Mouse (Mus musculus): ENCODE measurements around the gene 9130409I23Rik. TPM values are rescaled to one million over a fixed set of nuclear protein-coding genes. Genes with fewer than 3 reads are reported as not detected.

9130409I23Rik gene
- polyA plus RNA-seq, 1 experiment from 2014 or later = not detected

- H3K4me1 ChIP-seq (ENCODE audit: control insufficient read depth, insufficient read depth, low read length) = no peaks in the 10 kb centered on the region
- no peak overlapping the region for H3K4me2 ChIP-seq (ENCODE audit: low read length)
- H3K9ac ChIP-seq (ENCODE audit: low read depth, low read length) = no peak overlapping the region
- H3K4me3 ChIP-seq (ENCODE audit: low read depth, low read length) = no peak overlapping the region
- ATAC-seq = no peak
- no peaks in the 10 kb centered on the region for H3K36me3 ChIP-seq (ENCODE audit: control insufficient read depth, insufficient read depth, low read length)
- H3K27ac ChIP-seq (ENCODE audit: low read length) = no peak overlapping the region
- H3K9me3 ChIP-seq (replicated peaks; ENCODE audit: control insufficient read depth, low read length, poor library complexity, severe bottlenecking) = no peaks in the 10 kb centered on the region
- H3K27me3 ChIP-seq (ENCODE audit: control insufficient read depth, insufficient read depth, low read depth, low read length) = no peaks in the 10 kb centered on the region
These were observed 1.7 kb upstream of the 9130409I23Rik start for GRCm38 (mm10) chr1:181049328-181049842.

GRCm38 (mm10) chr1:181052898-181053297 is 1.9 kb downstream of the 9130409I23Rik start:
- Histone ChIP-seq H3K9me3 (replicated peaks; ENCODE audit: control insufficient read depth, low read length, poor library complexity, severe bottlenecking) (no peaks in the 10 kb centered on the region), H3K4me2 (ENCODE audit: low read length) (no peak overlapping the region), H3K36me3 (ENCODE audit: control insufficient read depth, insufficient read depth, low read length) (no peaks in the 10 kb centered on the region), H3K9ac (ENCODE audit: low read depth, low read length) (no peak overlapping the region), H3K27ac (ENCODE audit: low read length) (no peak overlapping the region), H3K27me3 (ENCODE audit: control insufficient read depth, insufficient read depth, low read depth, low read length) (no peaks in the 10 kb centered on the region), H3K4me3 (ENCODE audit: low read depth, low read length) (no peak overlapping the region), H3K4me1 (ENCODE audit: control insufficient read depth, insufficient read depth, low read length) (no peaks in the 10 kb centered on the region)
- ATAC-seq = no peak
- WGBS = 83% methylated on average over 4 of the region's 4 CpGs

GRCm38 (mm10) chr1:181061784-181062485 is 10.9 kb downstream of the 9130409I23Rik start:
- WGBS = 65% methylated on average over 3 of the region's 3 CpGs
- Histone ChIP-seq H3K4me3 (ENCODE audit: low read depth, low read length) (no peak overlapping the region), H3K9ac (ENCODE audit: low read depth, low read length) (no peak overlapping the region), H3K36me3 (ENCODE audit: control insufficient read depth, insufficient read depth, low read length) (no peaks in the 10 kb centered on the region), H3K4me1 (ENCODE audit: control insufficient read depth, insufficient read depth, low read length) (no peaks in the 10 kb centered on the region), H3K4me2 (ENCODE audit: low read length) (no peak overlapping the region), H3K9me3 (replicated peaks; ENCODE audit: control insufficient read depth, low read length, poor library complexity, severe bottlenecking) (no peaks in the 10 kb centered on the region), H3K27ac (ENCODE audit: low read length) (no peak overlapping the region), H3K27me3 (ENCODE audit: control insufficient read depth, insufficient read depth, low read depth, low read length) (no peaks in the 10 kb centered on the region)
- ATAC-seq = no peak

GRCm38 (mm10) chr1:181063991-181064390 is 13.0 kb downstream of the 9130409I23Rik start:
- no peak for ATAC-seq
- Histone ChIP-seq H3K9ac (ENCODE audit: low read depth, low read length) (no peak overlapping the region), H3K27ac (ENCODE audit: low read length) (no peak overlapping the region), H3K36me3 (ENCODE audit: control insufficient read depth, insufficient read depth, low read length) (no peaks in the 10 kb centered on the region), H3K9me3 (replicated peaks; ENCODE audit: control insufficient read depth, low read length, poor library complexity, severe bottlenecking) (no peaks in the 10 kb centered on the region), H3K4me3 (ENCODE audit: low read depth, low read length) (no peak overlapping the region), H3K4me2 (ENCODE audit: low read length) (no peak overlapping the region), H3K4me1 (ENCODE audit: control insufficient read depth, insufficient read depth, low read length) (no peaks in the 10 kb centered on the region), H3K27me3 (ENCODE audit: control insufficient read depth, insufficient read depth, low read depth, low read length) (no peaks in the 10 kb centered on the region)
- WGBS = 55% methylated on average over 2 of the region's 2 CpGs

- Histone ChIP-seq H3K9me3 (replicated peaks; ENCODE audit: control insufficient read depth, low read length, poor library complexity, severe bottlenecking) (no peaks in the 10 kb centered on the region), H3K27ac (ENCODE audit: low read length) (no peak overlapping the region), H3K27me3 (ENCODE audit: control insufficient read depth, insufficient read depth, low read depth, low read length) (no peaks in the 10 kb centered on the region), H3K4me3 (ENCODE audit: low read depth, low read length) (no peak overlapping the region), H3K36me3 (ENCODE audit: control insufficient read depth, insufficient read depth, low read length) (no peaks in the 10 kb centered on the region), H3K4me1 (ENCODE audit: control insufficient read depth, insufficient read depth, low read length) (no peaks in the 10 kb centered on the region), H3K4me2 (ENCODE audit: low read length) (no peak overlapping the region), H3K9ac (ENCODE audit: low read depth, low read length) (no peak overlapping the region)
- ATAC-seq = no peak
- 82% methylated on average over 6 of the region's 6 CpGs for WGBS
These were observed 13.6 kb downstream of the 9130409I23Rik start for GRCm38 (mm10) chr1:181064648-181065047.

GRCm38 (mm10) chr1:181068344-181068743 is 17.3 kb downstream of the 9130409I23Rik start:
- WGBS = 68% methylated on average over 1 of the region's 1 CpGs
- Histone ChIP-seq H3K4me3 (ENCODE audit: low read depth, low read length) (no peak overlapping the region), H3K27ac (ENCODE audit: low read length) (no peak overlapping the region), H3K36me3 (ENCODE audit: control insufficient read depth, insufficient read depth, low read length) (no peaks in the 10 kb centered on the region), H3K9me3 (replicated peaks; ENCODE audit: control insufficient read depth, low read length, poor library complexity, severe bottlenecking) (no peaks in the 10 kb centered on the region), H3K4me1 (ENCODE audit: control insufficient read depth, insufficient read depth, low read length) (no peaks in the 10 kb centered on the region), H3K27me3 (ENCODE audit: control insufficient read depth, insufficient read depth, low read depth, low read length) (no peaks in the 10 kb centered on the region), H3K4me2 (ENCODE audit: low read length) (no peak overlapping the region), H3K9ac (ENCODE audit: low read depth, low read length) (no peak overlapping the region)
- no peak for ATAC-seq

GRCm38 (mm10) chr1:181069671-181070070 is 18.6 kb downstream of the 9130409I23Rik start:
- no peak overlapping the region for H3K9ac ChIP-seq (ENCODE audit: low read depth, low read length)
- no peaks in the 10 kb centered on the region for H3K36me3 ChIP-seq (ENCODE audit: control insufficient read depth, insufficient read depth, low read length)
- H3K4me1 ChIP-seq (ENCODE audit: control insufficient read depth, insufficient read depth, low read length) = no peaks in the 10 kb centered on the region
- H3K9me3 ChIP-seq (replicated peaks; ENCODE audit: control insufficient read depth, low read length, poor library complexity, severe bottlenecking) = no peaks in the 10 kb centered on the region
- H3K27me3 ChIP-seq (ENCODE audit: control insufficient read depth, insufficient read depth, low read depth, low read length) = no peaks in the 10 kb centered on the region
- ATAC-seq = no peak
- 71% methylated on average over 11 of the region's 11 CpGs for WGBS
- no peak overlapping the region for H3K4me2 ChIP-seq (ENCODE audit: low read length)
- no peak overlapping the region for H3K4me3 ChIP-seq (ENCODE audit: low read depth, low read length)
- H3K27ac ChIP-seq (ENCODE audit: low read length) = no peak overlapping the region

- no peaks in the 10 kb centered on the region for H3K4me1 ChIP-seq (ENCODE audit: control insufficient read depth, insufficient read depth, low read length)
- no peak for ATAC-seq
- H3K36me3 ChIP-seq (ENCODE audit: control insufficient read depth, insufficient read depth, low read length) = no peaks in the 10 kb centered on the region
- H3K4me3 ChIP-seq (ENCODE audit: low read depth, low read length) = no peak overlapping the region
- H3K4me2 ChIP-seq (ENCODE audit: low read length) = no peak overlapping the region
- H3K27ac ChIP-seq (ENCODE audit: low read length) = no peak overlapping the region
- H3K27me3 ChIP-seq (ENCODE audit: control insufficient read depth, insufficient read depth, low read depth, low read length) = no peaks in the 10 kb centered on the region
- 41% methylated on average over 5 of the region's 5 CpGs for WGBS
- no peak overlapping the region for H3K9ac ChIP-seq (ENCODE audit: low read depth, low read length)
- H3K9me3 ChIP-seq (replicated peaks; ENCODE audit: control insufficient read depth, low read length, poor library complexity, severe bottlenecking) = no peaks in the 10 kb centered on the region
These were observed 22.0 kb downstream of the 9130409I23Rik start for GRCm38 (mm10) chr1:181073075-181073474.

- Histone ChIP-seq H3K27ac (ENCODE audit: low read length) (no peak overlapping the region), H3K4me3 (ENCODE audit: low read depth, low read length) (no peak overlapping the region), H3K9me3 (replicated peaks; ENCODE audit: control insufficient read depth, low read length, poor library complexity, severe bottlenecking) (no peaks in the 10 kb centered on the region), H3K4me1 (ENCODE audit: control insufficient read depth, insufficient read depth, low read length) (no peaks in the 10 kb centered on the region), H3K27me3 (ENCODE audit: control insufficient read depth, insufficient read depth, low read depth, low read length) (no peaks in the 10 kb centered on the region), H3K36me3 (ENCODE audit: control insufficient read depth, insufficient read depth, low read length) (no peaks in the 10 kb centered on the region), H3K9ac (ENCODE audit: low read depth, low read length) (no peak overlapping the region), H3K4me2 (ENCODE audit: low read length) (no peak overlapping the region)
- no peak for ATAC-seq
- 46% methylated on average over 2 of the region's 2 CpGs for WGBS
These were observed 33.0 kb downstream of the 9130409I23Rik start for GRCm38 (mm10) chr1:181084021-181084420.
